Mouse (Mus musculus) MN1 (cell line): ENCODE results near the gene Cmah.
"Not testable (repeated sequence)": the region's sequence is repeated elsewhere in the genome, so short reads cannot be mapped to it uniquely, and the experiment has no call there.

Experiments used
- DNase-seq: peaks from one replicate; pipeline ENCODE4 v3.0.0-alpha.2; 2016; ENCODE audit warnings: low spot score

Gene Cmah

DNA sequence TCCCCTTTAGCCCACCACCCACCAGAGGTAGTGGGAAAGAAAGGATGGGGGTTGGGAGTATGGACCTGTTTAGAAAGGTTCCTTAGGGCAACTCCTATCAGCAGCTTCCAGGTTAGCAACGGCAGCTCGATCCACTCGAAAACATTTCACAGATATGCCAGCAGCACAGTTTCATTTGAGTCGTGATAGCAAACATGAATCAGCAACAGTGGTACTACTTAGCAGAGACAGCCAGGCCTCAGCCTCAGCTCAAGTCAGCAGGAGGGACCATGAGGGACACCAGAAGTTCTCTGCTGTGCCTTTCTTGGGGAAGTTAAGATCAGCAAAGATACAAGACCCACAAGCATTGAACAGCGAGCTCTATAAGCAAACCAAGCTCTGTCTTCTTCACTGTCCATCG is 13.3 kb downstream of the Cmah start:
- no peak for DNase-seq

DNA sequence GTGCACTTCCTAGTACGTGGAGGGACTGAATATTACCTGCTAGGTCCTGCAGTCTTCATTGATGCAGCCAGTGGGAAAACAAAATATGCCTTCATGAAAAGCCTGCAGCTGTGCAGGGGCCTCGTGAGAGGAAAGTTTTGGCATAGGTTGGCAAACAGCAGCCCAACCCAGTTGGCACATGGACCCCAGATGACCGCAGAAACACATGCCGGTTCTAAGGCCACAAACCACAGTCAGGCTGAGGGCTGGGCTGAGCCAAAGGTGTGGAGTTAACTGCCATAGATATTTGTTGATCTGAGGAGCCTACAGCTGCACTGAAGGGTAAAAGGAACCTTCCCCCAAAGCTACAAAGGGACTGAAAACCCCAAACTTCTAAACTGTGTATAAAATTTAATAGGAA is 14.9 kb downstream of the Cmah start:
- DNase-seq, result no peak

DNA sequence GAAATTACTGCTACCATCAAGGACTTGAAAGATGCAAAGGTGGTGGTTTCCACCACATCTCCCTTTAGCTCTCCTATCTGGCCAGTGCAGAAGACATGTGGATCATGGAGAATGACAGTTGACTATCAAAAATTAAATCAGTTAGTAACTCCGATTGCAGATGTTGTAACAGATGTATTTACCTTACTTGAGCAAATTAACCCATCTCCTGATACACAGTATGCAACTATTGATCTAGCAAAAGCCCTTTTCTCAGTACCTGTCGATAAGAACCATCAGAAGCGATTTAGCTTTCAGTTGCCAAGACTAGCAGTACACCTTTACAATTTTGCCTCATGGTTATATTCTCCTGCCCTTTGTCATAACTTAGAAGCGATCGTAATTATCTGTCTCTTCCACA is 25.8 kb downstream of the Cmah start:
- no peak for DNase-seq

DNA sequence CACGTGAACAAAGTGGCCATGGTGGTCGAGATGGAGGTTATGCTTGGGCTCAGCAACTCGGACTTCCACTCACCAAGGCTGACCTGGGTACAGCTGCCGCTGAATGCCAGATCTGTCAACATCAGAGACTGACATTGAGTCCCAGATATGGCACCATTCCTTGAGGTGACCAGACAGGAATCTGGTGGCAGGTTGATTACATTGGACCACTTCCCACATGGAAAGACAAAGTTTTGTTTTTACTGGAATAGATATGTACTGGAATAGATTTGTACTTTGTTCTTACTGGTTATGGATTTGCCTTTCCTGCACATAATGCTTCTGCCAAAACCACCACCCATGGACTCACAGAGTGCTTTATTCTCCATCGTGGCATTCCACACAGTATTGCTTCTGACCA is 27.5 kb downstream of the Cmah start:
- DNase-seq, result no peak

DNA sequence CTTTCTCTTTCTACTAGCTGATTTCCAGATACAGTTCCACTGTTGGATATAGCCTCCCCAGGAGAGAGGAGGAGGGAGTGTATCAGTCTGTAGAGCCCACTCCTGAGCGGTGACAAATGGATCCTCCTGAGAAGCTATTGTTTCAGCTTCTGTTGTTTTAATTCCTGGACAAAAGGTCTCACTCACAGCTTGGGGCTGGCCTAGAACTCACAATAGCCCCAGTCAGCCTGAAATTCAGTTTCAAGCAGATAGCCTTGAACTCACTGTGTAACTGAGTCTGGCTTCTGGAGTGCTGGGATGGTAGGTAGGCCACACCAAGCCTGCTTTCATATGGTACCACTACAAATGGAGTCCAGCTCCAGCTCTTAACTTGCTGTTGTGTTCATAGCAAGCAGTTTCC is 32.0 kb downstream of the Cmah start:
- DNase-seq, result no peak

DNA sequence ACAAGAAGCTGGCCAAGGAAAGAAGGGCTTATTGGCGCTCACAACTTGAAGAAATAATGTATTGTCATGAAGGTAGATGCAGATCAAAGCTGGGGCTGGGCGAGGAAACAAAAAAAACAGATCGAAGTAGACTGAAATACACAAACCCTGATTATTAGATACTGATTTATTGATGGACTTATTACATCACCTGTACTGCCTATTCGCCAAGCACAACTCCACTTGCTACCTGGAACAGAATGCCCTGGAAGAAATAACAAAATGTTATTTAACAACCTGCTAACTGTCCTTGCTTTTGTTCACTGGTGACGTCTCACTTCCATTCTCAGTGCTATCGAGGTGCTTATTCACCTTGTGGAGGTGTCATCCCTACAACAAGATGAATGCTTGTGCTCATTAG is 38.0 kb downstream of the Cmah start:
- DNase-seq, result no peak

DNA sequence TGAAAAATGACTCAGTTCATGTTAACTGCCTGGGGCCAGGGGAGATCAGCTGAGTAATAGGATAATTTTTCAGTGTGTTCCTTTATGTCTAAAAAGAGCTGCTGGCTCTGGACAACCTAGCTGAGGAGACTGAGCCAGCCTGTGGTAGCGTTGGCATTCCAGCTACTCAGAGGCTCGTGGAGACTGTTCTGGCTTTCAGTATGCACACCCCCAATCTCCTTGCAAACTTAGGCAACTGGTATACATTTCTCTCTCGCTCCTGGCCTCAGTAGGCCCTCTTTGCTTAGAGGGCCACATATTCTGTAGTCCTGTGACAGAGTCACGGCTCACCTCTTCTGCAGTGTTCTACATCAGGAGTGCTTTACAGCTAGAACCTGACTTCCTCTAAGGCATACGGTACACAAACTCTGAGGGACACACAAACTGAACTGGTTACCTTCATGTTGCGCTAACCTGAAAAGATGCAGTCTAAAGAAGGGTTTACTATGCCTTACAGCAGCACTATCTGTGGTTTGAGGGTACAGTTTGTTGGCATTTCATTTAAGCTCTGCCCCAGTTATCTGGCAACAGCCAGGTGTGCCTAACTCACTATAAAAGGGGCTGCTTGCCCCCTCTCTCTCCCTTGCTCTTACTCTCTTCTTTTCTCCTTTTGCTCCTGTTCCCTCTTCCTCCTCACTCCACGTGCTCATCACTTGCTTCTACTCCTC is 45.8 kb downstream of the Cmah start:
- no peak for DNase-seq

DNA sequence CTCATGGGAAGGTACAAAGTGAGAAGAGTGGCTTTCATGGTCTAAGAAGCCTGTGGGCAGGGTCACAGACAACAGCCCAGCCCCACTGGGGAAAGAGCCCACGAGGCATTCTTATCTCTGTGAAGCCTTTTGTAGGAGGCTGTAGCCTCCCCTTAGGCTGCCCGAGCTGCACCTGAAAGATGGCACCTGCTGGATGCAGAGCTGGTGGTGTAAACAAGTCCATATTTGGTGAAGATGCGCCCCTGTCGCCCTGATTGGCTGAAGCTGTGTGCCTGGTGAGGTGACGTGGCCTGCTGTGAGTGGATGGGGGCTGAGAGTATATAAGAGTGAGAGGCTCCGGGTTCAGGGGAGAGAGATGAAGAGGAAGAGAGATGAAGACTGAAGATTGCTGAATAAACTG is 47.4 kb downstream of the Cmah start:
- DNase-seq, result not testable (repeated sequence)

DNA sequence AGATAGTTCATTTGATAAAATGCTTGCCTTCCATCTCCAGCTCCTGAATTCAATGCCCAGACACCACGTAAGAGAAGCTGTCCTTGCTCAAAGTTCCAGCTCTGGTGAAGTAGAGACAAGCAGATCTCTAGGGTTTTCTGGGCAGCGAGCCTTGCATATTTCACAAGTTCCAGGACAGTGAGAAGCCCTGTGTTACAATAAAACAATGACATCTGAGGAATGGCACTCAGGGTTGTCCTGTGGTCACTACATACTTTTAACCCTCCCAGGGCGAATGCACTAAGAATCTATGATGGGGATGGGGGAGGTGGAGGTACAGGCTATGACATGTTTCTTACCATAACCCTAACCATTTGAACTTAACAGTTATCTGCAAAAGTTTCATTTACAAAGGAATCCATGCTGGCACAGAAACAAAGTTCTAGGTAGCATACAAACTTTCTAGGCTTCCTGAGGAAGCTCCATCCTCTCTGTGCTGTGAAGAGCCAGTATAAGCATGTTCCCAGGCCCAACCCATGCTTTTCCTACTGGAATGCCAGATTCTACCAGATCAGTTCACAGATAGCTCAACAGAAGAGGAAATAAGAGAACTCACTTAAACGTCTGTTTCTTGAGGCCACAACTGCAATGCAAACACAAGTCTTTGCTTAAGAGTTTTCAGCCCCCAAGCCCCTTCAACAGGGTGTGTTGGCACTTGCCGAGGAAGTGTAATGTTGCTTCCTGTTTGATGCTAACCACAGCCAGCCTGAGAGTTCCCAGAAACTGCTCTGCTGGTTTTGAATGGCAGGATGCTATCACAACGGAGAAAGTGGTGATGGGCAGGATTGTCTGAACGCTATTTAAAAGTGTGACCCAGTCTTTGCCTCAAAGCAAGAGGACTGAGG is 48.4 kb downstream of the Cmah start:
- no peak for DNase-seq

DNA sequence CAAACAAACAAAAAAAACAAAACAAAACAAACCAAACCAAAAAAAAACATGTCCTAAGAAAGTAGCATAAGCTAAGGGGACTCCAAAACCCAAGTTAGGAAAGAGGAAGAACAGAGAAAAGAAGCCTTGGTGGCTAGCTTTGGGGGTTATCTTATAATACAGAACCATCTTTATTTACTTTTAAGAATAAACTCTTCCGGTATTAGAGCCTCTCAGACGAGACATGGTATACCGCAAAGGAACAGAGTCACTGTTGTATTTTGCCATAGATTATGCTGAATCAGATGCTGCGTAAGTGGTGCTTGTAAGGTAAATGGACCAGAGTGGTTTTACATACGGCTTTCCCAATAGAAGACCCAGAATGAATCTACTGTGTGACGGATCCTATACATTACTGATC is 53.5 kb downstream of the Cmah start:
- DNase-seq, result no peak

DNA sequence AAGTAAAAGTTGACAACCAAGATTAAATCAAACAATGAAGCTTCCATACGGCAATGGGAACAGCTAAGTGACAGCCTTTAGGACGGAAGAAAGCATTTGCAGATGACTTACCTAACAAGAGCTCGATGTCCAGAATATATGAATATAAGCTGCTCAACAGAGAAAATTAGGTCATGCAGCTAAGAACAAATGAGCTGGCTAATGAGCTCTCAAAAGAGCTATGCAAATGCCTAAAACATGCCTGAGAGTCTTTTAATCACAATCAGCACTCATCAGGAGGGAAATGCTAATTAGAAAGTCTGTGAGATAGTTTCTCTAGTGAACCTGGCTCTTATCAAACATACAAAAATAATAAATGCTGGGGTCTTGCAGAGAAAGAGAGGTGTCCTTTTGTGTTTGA is 56.7 kb downstream of the Cmah start:
- no peak for DNase-seq

DNA sequence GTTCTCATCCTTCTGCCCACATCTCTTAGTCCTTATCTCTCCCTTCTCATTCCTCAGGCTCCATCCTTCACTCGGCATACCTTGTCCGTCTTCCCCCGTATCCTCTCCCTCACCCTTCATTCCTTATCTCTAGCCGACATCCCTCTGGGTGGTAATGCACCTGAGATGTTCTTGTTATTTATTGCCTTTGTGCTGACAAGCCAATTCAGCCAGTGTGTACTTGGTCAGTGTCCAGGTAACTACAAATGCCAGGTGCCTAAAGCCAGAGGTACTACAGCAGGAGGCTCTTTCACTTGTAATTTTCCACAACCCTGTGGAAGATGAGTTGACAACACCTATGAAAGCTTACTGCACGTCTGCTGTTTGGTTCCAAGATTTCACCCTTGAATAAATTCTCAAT is 64.7 kb downstream of the Cmah start:
- no peak for DNase-seq

DNA sequence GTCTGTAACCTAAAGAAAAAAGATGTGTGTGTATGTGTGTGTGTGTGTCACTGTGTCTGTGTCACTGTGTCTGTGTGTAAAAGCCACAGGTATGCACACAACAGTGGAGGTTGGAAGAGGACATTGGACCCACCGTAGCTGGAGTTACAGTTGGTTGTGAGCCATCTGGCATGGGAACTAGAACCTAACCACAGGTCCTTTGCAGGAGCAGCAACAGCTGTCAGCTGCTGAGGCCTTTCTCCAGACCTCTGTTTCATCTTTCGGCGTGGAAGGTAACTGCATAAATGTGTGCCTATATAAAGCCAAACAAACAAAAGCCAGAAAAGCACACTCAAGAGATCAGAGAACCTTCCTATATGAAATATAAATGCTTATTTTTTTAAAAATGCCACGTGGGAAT is 65.5 kb downstream of the Cmah start:
- DNase-seq, result no peak

DNA sequence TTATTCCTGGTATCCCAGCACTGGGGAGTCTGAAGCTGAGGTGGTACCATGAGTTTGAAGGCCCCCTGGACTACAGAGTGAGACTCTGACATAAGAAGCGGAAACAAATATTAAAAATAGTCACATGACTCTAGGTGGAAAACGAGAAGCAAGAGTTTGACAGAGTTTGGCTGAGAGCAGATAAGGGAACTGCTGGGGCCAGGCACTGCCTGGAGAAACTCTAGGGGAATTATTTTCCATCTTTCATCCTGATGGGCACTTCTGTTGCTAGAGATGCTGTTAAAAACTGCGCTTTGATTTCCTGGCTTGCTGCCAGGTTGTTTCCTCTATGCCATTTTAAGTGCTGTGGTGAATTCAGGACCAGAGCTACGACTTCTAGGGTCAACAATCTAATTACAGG is 65.9 kb downstream of the Cmah start:
- no peak for DNase-seq

DNA sequence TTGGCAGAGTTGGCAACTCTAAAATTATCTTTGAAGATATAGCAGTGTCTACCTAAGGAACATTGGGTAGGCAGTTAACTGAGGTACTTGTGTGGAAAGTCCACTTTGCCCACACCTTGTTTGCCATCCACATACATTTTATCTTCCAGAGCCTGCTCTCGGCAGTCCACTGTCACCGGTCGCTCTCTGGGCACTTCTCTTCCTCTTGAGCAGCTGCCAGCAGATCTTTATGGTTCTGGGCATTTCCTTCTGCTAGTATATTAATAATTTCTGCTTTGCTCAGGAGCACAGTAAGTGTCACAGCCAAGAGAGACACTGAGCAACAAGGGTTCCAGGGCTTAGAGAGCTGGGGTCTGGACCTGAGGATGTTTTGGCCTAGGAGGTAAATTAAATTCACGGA is 68.6 kb downstream of the Cmah start:
- DNase-seq, result no peak

DNA sequence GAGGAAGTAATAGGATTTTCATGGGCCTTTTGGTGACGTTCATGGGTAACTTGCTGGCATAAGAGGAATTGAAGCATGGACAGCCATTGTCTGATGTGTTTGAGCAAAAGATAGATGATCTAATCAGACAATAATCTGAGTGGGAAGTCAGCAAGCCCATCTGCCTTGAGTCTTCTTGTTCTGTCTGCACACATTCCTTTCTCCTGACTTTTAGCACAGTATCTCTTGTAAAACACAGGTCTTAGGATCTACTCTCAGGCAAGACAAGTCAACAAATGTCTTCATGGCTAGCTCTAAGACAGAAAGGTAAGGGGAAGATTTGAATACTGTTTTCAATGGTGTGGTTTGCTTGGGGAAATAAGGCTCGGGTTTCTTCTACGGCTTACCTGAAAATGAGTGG is 70.0 kb downstream of the Cmah start:
- no peak for DNase-seq

DNA sequence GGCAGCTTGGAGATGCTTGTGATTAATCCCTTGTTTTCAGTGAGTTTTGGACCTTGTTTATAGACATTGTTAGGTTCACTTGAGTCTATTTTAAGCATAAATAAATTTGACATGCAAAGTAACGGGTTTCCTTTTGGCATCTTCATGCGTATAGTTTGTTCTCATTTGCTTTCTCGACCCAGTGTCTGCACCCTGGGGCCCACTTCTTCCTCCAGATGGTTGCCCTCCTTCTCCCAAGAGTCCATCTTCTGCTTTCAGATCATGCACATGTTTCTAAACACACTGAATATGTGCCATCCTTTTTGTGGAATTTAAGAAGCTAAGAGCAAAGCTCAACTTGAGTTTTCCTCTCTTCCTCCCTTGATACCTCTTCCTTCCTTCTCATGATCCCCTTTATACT is 71.3 kb downstream of the Cmah start:
- no peak for DNase-seq

DNA sequence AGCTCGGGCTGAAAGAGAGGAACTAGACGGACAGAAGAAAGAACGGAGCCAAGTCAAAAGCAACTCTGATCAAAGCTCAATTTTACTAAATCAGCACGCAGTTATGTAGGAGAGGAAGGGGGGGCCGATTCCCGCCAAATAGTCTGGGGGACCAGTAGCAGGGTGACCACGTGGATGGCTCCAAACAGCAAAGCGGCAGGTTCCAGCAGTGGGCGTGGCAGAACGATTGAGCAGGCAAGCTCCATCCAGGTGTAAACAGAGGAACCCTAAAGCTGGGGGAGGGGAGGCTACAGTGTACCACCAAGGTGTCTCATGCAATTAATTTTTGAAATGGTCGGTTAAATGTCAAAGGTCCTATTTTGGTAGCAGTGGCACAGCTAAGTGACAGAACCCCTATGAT is 74.6 kb downstream of the Cmah start:
- not testable (repeated sequence) for DNase-seq

DNA sequence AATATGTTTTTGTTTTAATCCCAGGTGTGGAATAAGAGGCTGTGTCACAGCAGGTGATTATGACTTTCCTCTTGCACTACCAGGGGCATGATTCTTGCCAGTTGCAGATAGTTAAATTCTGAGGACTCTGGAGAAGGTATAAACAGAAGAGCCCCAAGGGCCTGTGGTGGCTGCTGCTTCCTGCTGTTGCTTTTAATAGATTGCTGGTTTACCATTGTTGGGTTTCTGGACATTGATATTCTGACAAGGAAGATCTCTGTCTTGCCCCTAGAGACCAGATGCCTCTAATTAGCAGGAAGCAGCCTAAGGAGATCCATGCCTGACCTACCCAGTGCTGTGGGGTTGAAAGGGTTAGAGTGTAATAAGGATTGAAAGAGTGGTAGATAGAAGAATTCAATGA is 75.8 kb downstream of the Cmah start:
- DNase-seq, result no peak

DNA sequence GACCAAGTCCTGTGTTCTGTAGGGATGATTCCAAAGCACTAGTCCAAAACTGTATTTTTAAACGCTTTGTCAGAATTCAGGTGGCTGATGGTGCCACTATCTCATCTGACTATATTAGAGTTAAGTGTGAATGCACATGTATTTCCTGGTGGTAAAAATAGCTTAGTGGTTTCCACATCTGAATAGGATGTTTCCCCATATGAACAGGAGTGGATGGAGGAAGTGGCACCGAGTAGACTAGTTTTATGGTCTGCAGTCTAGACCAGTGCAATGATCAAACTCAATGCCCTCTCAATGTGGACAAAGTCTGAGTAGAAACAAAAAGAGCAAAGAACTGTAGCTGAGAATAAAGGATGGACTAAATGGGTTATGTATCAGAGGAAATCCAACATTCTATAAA is 79.6 kb downstream of the Cmah start:
- no peak for DNase-seq

DNA sequence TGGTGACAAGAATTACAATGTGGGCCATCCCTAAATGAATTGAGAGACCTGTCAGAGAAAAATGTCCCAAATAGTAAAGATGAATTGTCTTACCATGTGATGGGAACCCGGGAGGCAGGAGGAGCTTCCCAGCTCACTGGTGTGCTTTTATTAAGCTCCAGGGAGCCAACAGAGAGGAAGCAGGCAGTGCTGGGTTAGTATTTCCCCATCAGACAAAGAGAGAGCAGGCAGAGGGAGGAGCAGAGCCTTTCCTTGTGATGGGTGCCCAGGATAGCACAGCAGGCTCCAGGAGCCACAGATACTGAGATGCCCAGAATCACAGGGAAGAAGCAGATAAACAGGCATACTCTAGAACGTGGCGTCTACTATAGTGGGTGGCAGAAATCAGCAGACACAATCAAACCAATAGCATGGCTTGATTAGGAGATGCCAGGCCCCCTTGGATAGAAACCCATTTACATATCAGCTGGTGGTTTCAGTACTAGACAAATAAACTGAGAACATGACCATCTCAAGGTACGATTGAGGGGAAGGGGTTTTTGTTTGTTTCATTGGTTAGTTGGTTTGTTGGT is 87.5 kb downstream of the Cmah start:
- no peak for DNase-seq

DNA sequence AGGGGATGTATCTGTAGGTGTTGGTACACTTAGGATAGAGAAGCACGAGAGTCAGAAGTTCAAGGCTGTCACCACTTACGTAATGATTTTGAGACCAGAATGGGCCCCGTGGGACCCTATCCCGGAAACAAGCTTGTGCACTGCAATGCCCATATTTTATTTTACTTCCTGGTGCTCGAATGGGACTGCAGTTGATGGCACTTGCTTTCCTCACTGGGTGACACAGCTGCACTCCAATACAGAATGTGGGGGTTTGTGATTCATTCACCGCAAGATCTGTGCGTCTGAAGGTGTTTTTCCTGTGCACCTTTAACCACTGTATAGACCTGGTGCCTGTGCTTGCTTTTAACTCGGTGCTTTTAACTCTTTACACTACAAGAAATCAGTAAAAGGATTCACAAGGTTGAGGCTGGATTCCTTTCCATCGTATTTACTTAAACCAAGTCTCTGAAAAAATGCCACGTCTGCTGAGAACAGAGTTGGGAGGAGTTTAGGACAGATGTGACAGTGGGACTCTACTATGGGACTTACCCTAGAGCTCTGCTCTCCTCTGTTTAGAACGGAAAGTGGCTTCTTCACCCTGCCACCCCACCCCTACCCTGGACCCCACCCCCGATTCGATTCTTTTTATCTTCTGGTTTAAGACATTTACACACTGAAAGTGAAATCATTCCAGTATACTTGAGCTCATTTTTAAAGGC is 88.5 kb downstream of the Cmah start:
- DNase-seq, result no peak

DNA sequence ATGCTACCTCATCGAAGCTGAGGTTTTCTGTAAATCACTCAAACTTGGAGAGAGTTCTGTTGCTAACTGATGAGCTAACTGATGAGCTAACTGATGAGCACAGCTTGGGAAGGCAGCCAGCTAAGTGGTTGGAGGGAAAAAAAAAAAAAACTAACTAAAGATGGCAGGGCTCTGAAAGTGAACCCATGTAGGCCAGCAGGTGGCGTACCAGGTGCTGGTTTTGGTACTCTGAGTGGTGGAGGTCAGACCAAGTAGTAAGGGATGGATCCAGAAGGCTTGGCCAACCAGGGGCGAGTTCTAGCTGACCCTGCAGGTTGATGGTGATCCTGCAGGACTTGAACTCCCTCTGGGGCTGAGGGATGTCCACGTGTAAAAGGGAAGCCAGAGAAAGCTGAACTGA is 89.2 kb downstream of the Cmah start:
- no peak for DNase-seq
